Mouse (Mus musculus): ENCODE data around the gene Chst11. TPM values are rescaled to one million over a fixed set of nuclear protein-coding genes. Genes with fewer than 3 reads are reported as not detected.
"Not testable (repeated sequence)": the region's sequence is repeated elsewhere in the genome, so short reads cannot be mapped to it uniquely, and the experiment has no call there.

Gene Chst11
- total RNA-seq, 2 experiments from 2014 or later: 12.5 to 20.8 TPM

DNA sequence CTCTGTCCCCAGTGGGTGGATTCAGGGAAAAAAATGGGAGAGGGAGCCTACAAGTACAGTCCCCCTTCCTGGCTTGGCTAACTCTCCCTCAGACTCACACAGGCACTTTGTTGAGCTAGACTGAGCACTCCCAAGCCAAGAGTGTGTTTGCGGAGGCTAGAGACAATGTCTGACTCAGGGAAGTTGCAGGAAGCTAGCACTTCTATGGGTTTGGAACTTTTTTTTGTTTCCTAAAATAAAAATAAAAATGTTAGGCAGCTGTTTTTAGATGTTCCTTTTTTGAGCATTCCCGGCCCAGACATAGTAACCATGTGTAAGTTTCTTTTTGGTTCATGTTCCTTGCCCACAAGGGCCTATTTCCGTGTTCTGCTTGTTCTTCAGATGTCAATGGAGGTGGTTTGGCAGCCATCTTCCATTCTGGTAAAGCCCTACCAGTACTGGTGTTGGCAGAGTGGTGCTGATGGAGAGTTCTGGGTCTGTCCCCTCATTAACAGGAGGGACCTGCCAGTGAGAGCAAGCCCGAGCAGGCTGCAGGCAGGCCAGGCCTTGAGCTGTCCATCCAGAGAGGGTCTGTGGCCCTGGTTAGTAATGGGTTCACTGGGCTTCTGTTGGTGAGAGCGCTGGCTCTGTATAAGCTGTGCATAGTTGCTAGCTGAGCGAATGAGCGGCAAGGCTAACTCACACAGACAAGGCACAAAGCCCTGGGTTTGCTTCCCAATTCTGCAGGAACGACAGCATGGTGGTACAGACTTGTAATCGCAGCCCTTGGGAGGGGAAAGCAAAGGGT, 116.3 kb downstream of the Chst11 start:
- ATAC-seq (replicated peaks; ENCODE audit: poor library complexity, severe bottlenecking): peak; percentile 21

GRCm38 (mm10) chr10:83102745-83103144, 117.4 kb downstream of the Chst11 start:
- ATAC-seq (replicated peaks; ENCODE audit: poor library complexity, severe bottlenecking): no peak

GRCm38 (mm10) chr10:83104221-83104620, 118.9 kb downstream of the Chst11 start:
- no peak for ATAC-seq (replicated peaks; ENCODE audit: poor library complexity, severe bottlenecking)

- no peak for ATAC-seq (replicated peaks; ENCODE audit: poor library complexity, severe bottlenecking)
Measured at GRCm38 (mm10) chr10:83106152-83106746, 121.0 kb downstream of the Chst11 start.

DNA sequence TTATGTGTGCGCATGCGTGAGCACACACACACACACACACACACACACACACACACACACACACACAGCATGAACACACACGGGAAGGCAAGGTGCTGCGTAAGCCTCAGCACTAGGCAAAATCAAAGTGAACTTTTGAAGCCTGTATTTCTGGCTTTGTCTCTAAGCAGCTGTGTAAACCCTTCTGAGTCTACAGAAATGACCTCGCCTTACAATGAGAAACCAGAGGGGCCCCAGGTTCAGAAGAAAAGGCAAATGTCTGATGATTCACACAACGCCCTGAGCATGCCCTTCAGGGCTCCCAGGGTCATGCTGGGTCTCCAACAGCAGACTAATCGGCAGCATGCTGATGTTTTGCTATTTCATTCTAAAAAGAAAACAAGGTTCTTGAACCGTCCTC, 122.1 kb downstream of the Chst11 start:
- no peak for ATAC-seq (replicated peaks; ENCODE audit: poor library complexity, severe bottlenecking)

- no peak for ATAC-seq (replicated peaks; ENCODE audit: poor library complexity, severe bottlenecking)
Measured at GRCm38 (mm10) chr10:83107921-83108738, 122.8 kb downstream of the Chst11 start.

GRCm38 (mm10) chr10:83108946-83109345, 123.6 kb downstream of the Chst11 start:
- ATAC-seq (replicated peaks; ENCODE audit: poor library complexity, severe bottlenecking): no peak

DNA sequence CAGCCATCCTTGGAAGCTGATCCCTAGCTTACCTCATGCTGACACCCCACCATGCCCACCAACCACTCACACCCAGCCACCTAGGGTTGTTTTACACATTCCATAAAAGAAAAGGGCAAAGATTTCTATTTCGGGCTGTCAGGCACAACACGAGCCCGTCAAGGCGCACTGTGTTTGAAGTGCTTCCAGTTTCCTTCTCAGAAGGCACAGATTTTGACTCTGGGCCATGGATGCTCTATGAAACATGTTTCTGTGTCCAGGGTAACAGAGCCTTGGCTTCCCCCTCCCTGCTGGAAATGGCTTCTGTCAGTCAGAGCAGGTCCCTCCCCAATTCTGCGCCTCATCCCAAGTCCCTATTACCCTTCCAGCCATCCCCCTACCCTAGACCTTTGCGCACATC, 125.7 kb downstream of the Chst11 start:
- no peak for ATAC-seq (replicated peaks; ENCODE audit: poor library complexity, severe bottlenecking)

DNA sequence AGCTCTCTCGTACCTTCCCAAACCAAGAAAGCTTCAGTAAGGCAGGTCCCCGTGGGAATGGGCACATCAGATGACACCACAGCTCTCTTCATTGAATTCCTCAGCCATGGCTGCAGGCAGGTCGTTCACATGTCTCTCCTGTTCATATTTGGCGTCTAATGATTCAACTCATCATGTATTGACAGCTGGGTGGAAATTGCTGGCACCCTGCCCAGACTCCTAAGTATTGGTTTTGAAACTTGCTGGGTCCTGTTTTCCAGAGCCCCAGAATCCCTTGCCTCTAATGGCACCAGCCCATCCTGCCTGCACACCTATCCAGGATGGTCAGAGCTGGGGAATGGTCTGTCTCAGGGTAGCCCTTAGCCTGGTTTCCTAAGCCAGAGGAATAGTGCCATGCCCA, 127.0 kb downstream of the Chst11 start:
- no peak for ATAC-seq (replicated peaks; ENCODE audit: poor library complexity, severe bottlenecking)

DNA sequence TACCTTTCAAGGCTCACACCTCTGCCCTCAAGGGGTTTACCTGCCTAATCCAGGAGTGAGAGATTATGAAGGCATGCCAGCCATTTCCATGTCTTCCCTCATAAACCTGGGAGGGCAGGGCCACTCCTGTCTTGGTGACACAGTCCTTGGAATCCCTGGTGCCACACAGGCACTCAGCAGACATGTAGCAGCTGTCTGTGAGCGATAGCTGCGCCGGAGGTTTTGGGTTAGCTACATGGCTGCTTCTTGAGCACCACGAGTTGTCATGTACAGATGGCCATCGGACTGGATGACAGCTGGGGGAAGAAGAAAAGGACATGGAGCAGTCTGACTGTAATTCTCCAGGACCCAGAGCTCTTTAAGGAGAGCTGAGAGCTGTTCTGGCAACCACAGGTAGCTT, 129.3 kb downstream of the Chst11 start:
- no peak for ATAC-seq (replicated peaks; ENCODE audit: poor library complexity, severe bottlenecking)

GRCm38 (mm10) chr10:83116889-83117288, 131.6 kb downstream of the Chst11 start:
- ATAC-seq (replicated peaks; ENCODE audit: poor library complexity, severe bottlenecking): no peak

DNA sequence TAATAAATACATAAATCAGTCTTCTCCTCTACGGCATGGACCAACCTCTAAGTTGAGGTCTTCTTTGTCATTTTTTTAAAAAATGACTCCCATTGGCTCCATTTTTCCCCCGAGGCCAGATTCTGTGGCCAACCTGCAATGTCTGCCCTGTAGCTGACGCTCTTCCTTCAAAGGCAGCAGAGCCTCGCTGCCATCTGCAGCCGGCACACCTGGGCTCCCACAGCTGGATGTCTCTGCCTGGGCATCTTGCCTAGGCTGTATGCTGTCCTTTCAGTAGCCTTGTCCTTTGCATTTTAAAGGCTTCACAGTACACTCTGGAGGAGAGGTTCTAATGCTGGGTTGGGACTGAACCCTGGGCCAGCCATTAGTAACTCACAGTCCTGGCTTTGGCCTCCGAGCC, 132.6 kb downstream of the Chst11 start:
- ATAC-seq (replicated peaks; ENCODE audit: poor library complexity, severe bottlenecking): no peak

GRCm38 (mm10) chr10:83118613-83119012, 133.3 kb downstream of the Chst11 start:
- no peak for ATAC-seq (replicated peaks; ENCODE audit: poor library complexity, severe bottlenecking)

DNA sequence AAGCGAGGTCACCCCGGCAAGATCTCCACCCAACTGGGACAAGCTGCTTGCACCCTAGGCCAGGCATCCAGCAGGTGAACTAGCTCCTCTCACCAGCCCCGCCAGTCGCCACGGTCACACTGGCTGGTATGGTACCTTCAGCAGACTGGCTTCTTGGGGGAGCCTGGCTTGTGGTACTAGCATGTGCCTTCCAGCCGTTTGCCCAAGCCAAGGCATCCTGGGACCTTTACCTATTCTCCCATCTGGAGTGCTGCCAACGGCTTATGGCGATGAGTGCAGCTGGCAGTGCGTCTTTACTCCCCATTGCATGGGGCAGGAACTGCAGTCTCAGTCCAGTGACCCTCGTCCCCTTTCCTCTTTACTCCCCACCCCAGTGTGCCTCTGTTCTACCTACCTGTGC, 133.7 kb downstream of the Chst11 start:
- ATAC-seq (replicated peaks; ENCODE audit: poor library complexity, severe bottlenecking): no peak

DNA sequence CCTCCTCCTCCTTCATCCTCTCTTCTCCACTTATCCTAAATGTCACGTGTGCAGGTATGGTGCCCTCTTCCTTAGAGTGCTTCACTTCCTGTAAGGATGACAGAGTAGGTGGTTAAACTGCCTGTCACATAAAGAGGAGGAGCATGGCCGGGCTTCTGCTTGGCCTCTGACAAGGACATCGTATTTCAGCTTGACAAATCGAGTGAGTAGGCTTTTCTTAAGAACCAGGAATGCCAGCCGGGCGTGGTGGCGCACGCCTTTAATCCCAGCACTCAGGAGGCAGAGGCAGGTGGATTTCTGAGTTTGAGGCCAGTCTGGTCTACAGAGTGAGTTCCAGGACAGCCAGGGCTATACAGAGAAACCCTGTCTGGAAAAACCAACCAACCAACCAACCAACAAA, 134.2 kb downstream of the Chst11 start:
- ATAC-seq (replicated peaks; ENCODE audit: poor library complexity, severe bottlenecking): not testable (repeated sequence)

DNA sequence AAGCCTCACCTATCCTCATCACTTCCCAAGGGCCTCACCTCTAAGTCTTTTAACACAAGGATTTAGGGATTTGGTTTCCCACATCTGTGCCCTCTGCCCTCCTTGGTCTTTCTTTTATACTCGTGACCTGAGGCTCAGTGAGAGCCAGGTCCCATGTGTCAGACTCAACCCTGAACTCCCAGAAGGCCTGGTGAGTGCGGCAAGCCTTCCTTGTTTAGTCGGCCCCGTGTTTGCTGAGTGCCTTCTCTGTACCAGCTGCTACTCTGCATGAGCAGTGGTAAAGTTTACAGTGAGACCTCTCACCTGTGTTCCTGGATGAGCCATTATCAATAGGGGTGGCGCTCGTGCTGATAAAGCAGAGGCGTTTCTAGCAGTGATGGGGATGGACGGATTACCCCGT, 134.6 kb downstream of the Chst11 start:
- ATAC-seq (replicated peaks; ENCODE audit: poor library complexity, severe bottlenecking): no peak

GRCm38 (mm10) chr10:83120938-83121337, 135.6 kb downstream of the Chst11 start:
- ATAC-seq (replicated peaks; ENCODE audit: poor library complexity, severe bottlenecking): no peak

GRCm38 (mm10) chr10:83124560-83124959, 139.3 kb downstream of the Chst11 start:
- ATAC-seq (replicated peaks; ENCODE audit: poor library complexity, severe bottlenecking): no peak

DNA sequence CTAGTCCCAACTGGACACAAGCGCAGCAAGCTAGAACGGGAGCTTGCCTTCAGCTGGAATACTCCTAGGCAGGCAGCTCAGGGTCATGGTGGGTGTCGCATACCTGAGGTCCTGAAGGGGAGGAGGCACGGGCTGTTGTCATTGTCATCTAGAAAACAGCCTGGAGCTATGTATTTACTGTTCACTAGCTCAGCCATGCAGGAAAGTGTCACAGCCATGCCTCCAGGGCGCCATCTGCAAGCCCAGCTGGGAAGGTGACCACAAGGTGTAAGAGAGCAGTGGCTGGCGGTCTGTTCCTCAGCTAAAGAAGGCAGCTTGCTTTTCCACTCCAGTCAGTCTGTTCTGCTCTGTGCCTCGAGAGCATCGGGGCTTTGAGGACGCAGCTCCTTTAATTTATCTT, 141.1 kb downstream of the Chst11 start:
- ATAC-seq (replicated peaks; ENCODE audit: poor library complexity, severe bottlenecking): no peak

GRCm38 (mm10) chr10:83128435-83128834, 143.1 kb downstream of the Chst11 start:
- no peak for ATAC-seq (replicated peaks; ENCODE audit: poor library complexity, severe bottlenecking)

DNA sequence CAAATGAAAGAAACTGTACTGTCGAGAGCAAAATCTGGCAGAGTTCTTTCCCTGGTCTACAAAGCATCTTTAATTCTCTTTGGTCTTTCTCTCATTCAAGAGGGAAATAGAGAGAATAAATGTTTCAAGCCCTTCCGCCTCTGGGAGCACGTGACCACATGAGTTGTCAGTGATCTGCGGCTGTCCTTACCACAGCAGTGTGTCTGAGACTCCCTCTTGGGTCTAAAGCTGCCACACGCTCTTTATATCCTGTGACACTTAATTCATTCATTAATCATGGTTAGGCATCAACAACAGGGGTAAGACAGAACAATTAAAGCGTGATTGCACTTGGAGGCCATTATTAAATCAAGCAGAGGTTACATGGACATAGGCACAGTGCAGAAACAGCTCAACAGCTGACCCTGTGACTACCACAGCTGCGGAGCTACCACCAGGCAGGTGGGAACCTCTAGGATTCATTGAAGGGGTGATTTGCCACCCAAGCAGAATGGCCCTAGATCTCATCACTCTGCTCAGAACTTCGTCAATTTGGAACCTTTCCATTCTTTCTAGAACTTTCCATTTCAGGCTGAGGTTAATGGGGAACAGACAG, 144.4 kb downstream of the Chst11 start:
- no peak for ATAC-seq (replicated peaks; ENCODE audit: poor library complexity, severe bottlenecking)
